Mouse (Mus musculus) Patski (cell line): ENCODE measurements around the gene Zfp11. TPM values are rescaled to one million over a fixed set of nuclear protein-coding genes. Genes with fewer than 3 reads are reported as not detected.
"Not testable (repeated sequence)": the region's sequence is repeated elsewhere in the genome, so short reads cannot be mapped to it uniquely, and the experiment has no call there.

Source experiments
- ATAC-seq: fragments of 100-300 bp; one replicate; pipeline ENCODE4 v1.8.0; 2021
- CTCF ChIA-PET: fragments of 350-600 bp; sonication (Branson Sonifier 250); formaldehyde crosslinking; loops from one replicate; lab custom pipeline; 2022; ENCODE audit warnings: inconsistent platforms; lab: Charles Lee
- POLR2A ChIA-PET: fragments of 350-600 bp; sonication (Branson Sonifier 250); formaldehyde crosslinking; loops from one replicate; lab custom pipeline; 2022; ENCODE audit warnings: antibody characterized with exemption, inconsistent platforms; lab: Charles Lee
- DNase-seq: peaks from one replicate; pipeline ENCODE4 v3.0.0-alpha.2; 2011; ENCODE audit warnings: low read depth, low spot score
- H3K27me3 ChIP-seq: fragments of 371-371 bp; one replicate; pipeline ENCODE4 v1.5.1; 2021
- CTCF ChIP-seq: fragments of 100-300 bp; IDR thresholded peaks from one replicate; pipeline ENCODE4 v1.5.1; 2021
- in situ Hi-C: fragments of 300-500 bp; cut with MboI; formaldehyde crosslinking; loops from 3 replicates; pipeline ENCODE4 v1.11.1; 2018; ENCODE audit warnings: low pct_unique_long_range_greater_than_20kb, mixed read lengths
- polyA plus RNA-seq: library from polyadenylated mRNA; unstranded; gene quantifications from one replicate; pipeline ENCODE4 v1.2.3, GENCODE M21; 2021

The Zfp11 gene
- polyA plus RNA-seq, 1 experiment from 2014 or later: 5.5 TPM

DNA sequence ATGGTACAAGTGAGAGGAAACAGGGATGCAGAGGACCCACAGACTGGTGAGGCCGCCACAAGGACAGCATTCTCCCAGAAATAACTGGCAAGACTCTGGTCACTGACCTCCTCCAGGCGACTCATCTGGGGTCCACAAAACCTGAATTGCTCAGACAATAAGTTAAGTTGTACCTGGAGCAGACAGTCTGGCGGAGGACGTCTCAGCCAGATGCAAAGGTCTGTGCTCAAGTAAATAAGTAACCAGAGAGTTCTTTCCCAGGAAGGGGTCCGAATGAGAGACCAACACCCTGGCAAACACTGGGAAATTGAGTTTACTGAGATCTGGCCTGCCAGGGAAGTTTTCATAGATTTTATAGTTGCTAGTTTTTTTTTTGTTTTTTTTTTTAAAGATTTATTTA lies 48.5 kb downstream of the Zfp11 start:
- ATAC-seq (no peak), DNase-seq (no peak)
- H3K27me3 ChIP-seq: no peaks in the 10 kb centered on the region
- in situ Hi-C loops: no loop called here
- POLR2A ChIA-PET: no interaction called here
- no peak for TF ChIP-seq CTCF
- CTCF ChIA-PET: interaction anchor here (1.1 to 1.4 kb wide), 2 partner anchors 103 to 106 kb away, joined by 4 to 5 read pairs; no protein-coding TSS in a partner anchor

DNA sequence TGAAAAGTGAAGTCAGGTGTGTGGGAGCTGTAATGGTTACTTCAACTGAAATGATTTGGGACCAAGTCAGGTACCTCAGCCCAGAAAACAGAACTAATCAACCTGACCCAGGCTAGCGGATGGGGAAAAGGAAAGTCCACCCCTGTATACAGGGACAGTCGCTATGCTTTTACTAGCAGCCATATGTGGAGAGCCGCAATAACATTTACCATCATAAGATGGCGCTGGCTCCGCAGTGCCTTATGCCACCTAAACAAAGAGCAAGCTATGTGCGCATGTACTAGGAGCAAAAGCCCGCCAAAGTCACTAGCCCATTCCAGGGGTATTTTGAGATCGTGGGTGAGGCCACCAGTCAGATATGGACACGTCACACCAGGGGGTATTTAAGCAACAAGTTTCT lies 49.3 kb downstream of the Zfp11 start:
- POLR2A ChIA-PET, DNase-seq, in situ Hi-C loops, H3K27me3 ChIP-seq: not testable (repeated sequence)
- CTCF ChIA-PET: interaction anchor here (1.1 to 1.4 kb wide), 2 partner anchors 103 to 107 kb away, joined by 4 to 5 read pairs; no protein-coding TSS in a partner anchor
- peak; percentile 79 for TF ChIP-seq CTCF
- peak; percentile 48 for ATAC-seq

DNA sequence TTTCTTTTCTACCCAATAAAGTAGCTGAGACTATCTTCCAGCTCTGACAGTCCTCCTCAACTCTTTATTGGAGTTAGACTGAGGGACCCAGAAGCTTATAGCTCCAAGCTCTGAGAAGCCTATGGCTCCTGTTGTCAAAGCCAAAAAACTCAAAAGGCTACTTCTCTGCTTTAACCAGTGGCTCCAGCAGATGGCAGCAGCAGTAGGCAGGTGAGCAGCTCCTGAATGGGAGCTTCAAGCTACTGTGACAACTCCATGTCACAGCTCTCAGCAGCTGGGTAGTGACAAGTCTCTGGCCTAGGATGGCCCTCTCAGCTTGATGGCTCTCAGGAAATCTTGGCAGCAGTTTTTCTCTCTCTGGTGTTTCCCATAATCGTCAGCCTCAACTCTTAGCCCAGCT lies 58.8 kb downstream of the Zfp11 start:
- ATAC-seq (peak; percentile 57), DNase-seq (no peak)
- ChIA-PET POLR2A (interaction anchor here (0.5 kb wide), 1 partner anchor 181 kb away, joined by 3 read pairs; no protein-coding TSS in a partner anchor), CTCF (interaction anchor here (0.7 to 1.5 kb wide), 8 partner anchors 9 to 168 kb away, joined by 3 to 4 read pairs (median 4); partner anchors contain the start of gene Nipsnap2)
- TF ChIP-seq CTCF: peak; percentile 81
- in situ Hi-C loops: loop anchor here (5.0 kb wide), 1 partner anchor 111 kb away; no protein-coding TSS in a partner anchor
- peaks cover 26% of the 10 kb centered on the region for H3K27me3 ChIP-seq

DNA sequence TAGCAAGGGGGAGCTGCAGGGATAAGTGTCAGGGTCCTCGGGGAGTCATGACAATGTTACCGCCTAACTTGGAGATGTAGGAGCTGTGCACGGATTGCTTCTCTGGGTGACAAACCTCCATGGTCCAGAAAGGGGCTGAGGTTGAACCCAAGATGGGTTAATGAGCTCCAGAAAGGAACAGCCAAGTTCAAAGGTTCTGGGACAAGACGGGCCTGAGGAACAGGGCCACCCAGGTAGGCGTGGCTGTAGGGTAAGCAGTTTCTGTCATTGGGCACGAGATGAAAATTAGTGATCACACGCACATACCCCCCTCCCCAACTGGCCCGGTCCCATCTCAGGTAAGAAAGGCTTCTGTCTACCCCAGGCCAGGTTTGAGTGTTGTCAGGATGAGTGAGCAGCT lies 62.4 kb downstream of the Zfp11 start:
- ChIA-PET POLR2A (no interaction called here), CTCF (interaction anchor here (1.4 kb wide), 1 partner anchor 577 kb away, joined by 3 read pairs; no protein-coding TSS in a partner anchor)
- in situ Hi-C loops: no loop called here
- TF ChIP-seq CTCF: no peak
- H3K27me3 ChIP-seq: peaks cover 26% of the 10 kb centered on the region
- ATAC-seq (no peak), DNase-seq (no peak)

Other genes with a start within 250 kb of the Zfp11 start
- gene Sfswap, start 168.9 kb downstream of the Zfp11 start, polyA plus RNA-seq: 71.8 TPM
- 0.81 TPM for gene Mmp17, start 85.9 kb downstream of the Zfp11 start, polyA plus RNA-seq
- 0.09 TPM for gene Sept14, start 38.4 kb upstream of the Zfp11 start, polyA plus RNA-seq
- 76.7 TPM for gene Mrps17, start 45.4 kb upstream of the Zfp11 start, polyA plus RNA-seq
- gene Nipsnap2, start 55.0 kb upstream of the Zfp11 start, polyA plus RNA-seq: 244 TPM
- gene Psph, start 117.3 kb upstream of the Zfp11 start, polyA plus RNA-seq: 153 TPM
- 112 TPM for gene Sumf2, start 176.9 kb upstream of the Zfp11 start, polyA plus RNA-seq
- 686 TPM for gene Chchd2, start 217.4 kb upstream of the Zfp11 start, polyA plus RNA-seq
- gene Zbed5, start 225.6 kb upstream of the Zfp11 start, polyA plus RNA-seq: 4.0 TPM
- gene Phkg1, start 228.4 kb upstream of the Zfp11 start, polyA plus RNA-seq: 4.4 TPM
- 5.8 TPM for gene Nupr1l, start 238.4 kb upstream of the Zfp11 start, polyA plus RNA-seq